Mouse (Mus musculus) stomach, embryonic 14.5 days (tissue): Measurements from ENCODE around the gene Sncg. TPM values are rescaled to one million over a fixed set of nuclear protein-coding genes. Genes with fewer than 3 reads are reported as not detected.
A peak's percentile ranks its signal among the peaks of the same experiment; 100 is the strongest.
"Not testable (repeated sequence)": the region's sequence is repeated elsewhere in the genome, so short reads cannot be mapped to it uniquely, and the experiment has no call there.

Experiments
- ATAC-seq: fragments of 200-750 bp; cut with Nextera tagmentation; 2 replicates; pipeline ENCODE4 v1.8.0; 2017; ENCODE audit warnings: low read depth, moderate TSS enrichment; ENCODE audit not compliant: insufficient number of reproducible peaks, insufficient read depth, low FRiP score
- H3K27ac ChIP-seq: fragments of 300-500 bp; sonication (generic); 2 replicates; pipeline ENCODE4 v1.5.1; 2014; ENCODE audit warnings: mild to moderate bottlenecking, low read length, moderate library complexity, mixed read lengths
- H3K27me3 ChIP-seq: fragments of 300-500 bp; sonication (generic); 2 replicates; pipeline ENCODE4 v1.6.1; 2014; ENCODE audit warnings: low read length, control low read depth, mixed read lengths; ENCODE audit not compliant: control insufficient read depth, insufficient read depth
- H3K36me3 ChIP-seq: fragments of 300-500 bp; sonication (generic); 2 replicates; pipeline ENCODE4 v1.6.1; 2014; ENCODE audit warnings: mild to moderate bottlenecking, control low read depth, low read length, moderate library complexity, mixed read lengths; ENCODE audit not compliant: control insufficient read depth, insufficient read depth
- H3K4me1 ChIP-seq: fragments of 300-500 bp; sonication (generic); 2 replicates; pipeline ENCODE4 v1.6.1; 2014; ENCODE audit warnings: low read length, control low read depth, mixed read lengths; ENCODE audit not compliant: control insufficient read depth, insufficient read depth
- H3K4me2 ChIP-seq: fragments of 300-500 bp; sonication (generic); replicated peaks from 2 replicates; pipeline ENCODE4 v1.6.1; 2014; ENCODE audit warnings: low read depth, low read length, control low read depth
- H3K4me3 ChIP-seq: fragments of 300-500 bp; sonication (generic); 2 replicates; pipeline ENCODE4 v1.5.1; 2014; ENCODE audit warnings: low read depth, low read length, control low read depth
- H3K9ac ChIP-seq: fragments of 300-500 bp; sonication (generic); replicated peaks from 2 replicates; pipeline ENCODE4 v1.6.1; 2014; ENCODE audit warnings: low read depth, mild to moderate bottlenecking, control low read depth, low read length, moderate library complexity, mixed read lengths
- H3K9me3 ChIP-seq: fragments of 300-500 bp; sonication (generic); 2 replicates; pipeline ENCODE4 v1.6.1; 2016; ENCODE audit warnings: low read depth, low read length, control low read depth; ENCODE audit not compliant: control insufficient read depth
- WGBS: fragments of 180-500 bp; shearing (Covaris S2); extraction: QIAGEN DNeasy Blood & Tissue Kit; methylation state at CpG from one replicate; pipeline ENCODE4 v1.1.7; 2014; 5-methylcytosine and 5-hydroxymethylcytosine counted together
- polyA plus RNA-seq: library from polyadenylated mRNA; unstranded; fragments of >200 nt; fragmentation: Nextera tagmentation; extraction: Ambion mirVana; gene quantifications from 2 replicates; pipeline ENCODE4 v1.2.1, GENCODE M21; 2014

Gene Sncg
- polyA plus RNA-seq, 1 experiment from 2014 or later, result 40.1 TPM

DNA sequence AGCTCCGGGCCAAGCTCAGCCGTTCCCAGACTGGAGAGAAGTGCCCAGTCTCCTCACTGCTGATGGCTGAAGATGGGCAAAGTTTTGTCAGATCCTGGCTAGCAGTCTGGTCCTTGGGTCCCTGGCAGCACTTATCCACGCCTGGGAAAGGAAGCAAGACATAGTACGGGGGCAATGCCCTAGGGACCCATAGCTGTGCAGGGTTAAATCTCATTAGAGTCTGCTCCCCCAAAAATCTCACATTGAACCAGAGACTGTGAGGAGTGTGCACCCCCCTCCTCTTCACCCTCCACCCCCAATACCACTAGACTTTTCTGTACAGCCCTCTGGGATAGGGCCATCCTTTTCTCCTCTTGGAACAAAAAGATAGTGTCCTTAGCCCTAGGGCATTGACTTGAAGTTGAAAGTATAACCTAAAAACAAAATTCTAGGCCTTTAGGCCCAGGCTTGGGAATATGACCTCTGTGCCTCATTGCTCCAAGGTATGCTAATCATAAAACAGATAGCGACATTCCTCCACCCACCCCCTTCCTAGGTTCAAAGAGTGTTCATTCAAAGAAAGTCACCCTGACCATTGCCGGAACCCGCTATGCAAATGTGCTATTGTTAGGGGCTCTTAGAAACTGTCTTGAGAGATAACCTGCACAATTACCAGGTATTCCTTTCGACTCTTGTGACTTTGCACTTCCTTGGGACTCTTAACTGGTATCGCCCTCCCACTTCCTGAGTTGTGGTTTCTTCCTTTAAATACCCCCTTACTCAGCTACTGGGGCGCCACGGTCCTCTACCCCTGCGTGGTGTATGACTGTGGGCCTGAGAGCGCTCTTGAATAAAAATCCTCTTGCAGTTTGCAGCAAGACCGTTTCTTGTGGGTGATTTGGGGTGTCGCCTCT, 10.1 kb downstream of the Sncg start:
- 85% methylated on average over 15 of the region's 15 CpGs for WGBS
- not testable (repeated sequence) for H3K9ac ChIP-seq, H3K27me3 ChIP-seq, H3K27ac ChIP-seq, H3K4me1 ChIP-seq, H3K36me3 ChIP-seq, ATAC-seq, H3K9me3 ChIP-seq
- H3K4me3 ChIP-seq, result peak overlapping the region; percentile 22; the same call in 1 of the 2 replicates
- peak overlapping the region; percentile 80 for H3K4me2 ChIP-seq

DNA sequence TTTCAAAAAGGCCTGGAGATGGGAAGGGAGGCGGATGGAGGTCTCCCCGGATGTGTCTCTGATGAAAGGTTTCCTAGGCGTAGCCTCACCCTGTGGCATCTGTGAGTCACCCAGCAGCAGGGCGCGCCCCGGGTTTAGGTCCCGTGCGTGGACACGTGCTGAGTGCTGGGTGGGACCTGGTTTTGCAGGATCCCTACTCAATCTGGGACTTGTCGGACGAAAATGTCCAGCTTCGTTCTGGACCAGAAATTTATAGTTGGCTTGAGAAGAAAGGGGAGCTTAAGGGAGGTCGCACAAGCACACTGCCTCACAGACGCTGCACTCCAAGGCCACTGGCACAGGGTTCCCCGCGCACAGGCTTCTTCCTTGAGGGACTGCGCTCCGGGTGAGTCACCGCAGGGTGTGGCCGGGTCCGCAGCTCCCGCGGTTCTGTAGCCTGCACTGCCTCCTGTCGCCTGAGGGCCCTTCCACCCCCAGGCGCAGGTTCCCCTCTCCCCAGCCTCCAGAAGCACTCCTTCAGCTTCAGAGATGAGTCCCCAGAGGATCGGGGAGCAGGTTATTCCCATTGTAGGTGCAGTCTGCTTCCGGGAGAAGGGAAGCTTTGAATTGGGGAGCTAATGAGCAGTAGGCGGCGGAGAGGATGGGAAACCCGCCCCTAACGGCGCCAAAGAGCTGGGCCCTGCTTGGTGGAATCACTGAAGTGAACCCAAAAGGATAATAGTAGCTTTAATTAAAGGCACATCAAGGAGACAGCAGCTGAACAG, 10.9 kb downstream of the Sncg start:
- H3K36me3 ChIP-seq, result no peaks in the 10 kb centered on the region

DNA sequence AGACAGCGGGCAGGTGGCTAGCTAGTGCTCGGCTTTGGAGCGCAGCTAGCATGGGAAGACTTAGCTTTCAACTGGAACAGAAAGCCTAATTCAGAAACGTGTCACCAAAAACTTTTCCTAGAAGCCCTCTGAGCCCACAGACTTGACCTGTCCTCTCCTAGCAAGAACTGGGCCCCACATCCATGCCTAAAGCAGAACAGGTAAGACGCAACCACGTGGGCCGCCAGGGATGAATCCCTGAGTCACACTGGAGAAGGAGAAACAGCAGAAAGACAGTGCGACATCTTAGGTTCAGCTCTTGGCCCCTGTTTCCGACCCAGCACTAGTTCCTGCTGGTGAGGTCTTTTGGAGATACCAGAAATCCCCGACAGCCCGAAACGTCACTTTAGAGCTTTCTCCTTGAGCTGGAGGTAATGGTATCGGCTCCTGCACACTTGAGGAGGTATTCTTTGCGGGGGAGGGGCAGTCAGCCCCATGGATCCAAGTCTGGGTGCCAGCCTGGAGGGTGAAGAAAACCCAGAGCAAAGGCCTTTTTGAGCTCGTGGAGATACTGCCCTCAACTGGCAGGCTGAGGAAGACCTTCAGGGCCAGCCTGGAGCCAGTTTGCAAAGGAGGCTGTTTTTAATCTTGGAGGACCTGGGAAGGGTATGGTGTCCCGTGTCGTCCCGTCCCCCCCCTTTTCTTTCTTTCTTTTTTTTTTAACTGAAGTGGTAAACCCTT, 11.7 kb downstream of the Sncg start:
- H3K4me2 ChIP-seq, result peak overlapping the region; percentile 80
- ATAC-seq, result peak; percentile 30; the same call in 1 of the 2 replicates
- H3K4me1 ChIP-seq, result no peaks in the 10 kb centered on the region
- 39% methylated on average over 18 of the region's 18 CpGs for WGBS
- peak overlapping the region; percentile 22 for H3K4me3 ChIP-seq
- H3K9me3 ChIP-seq, result no peaks in the 10 kb centered on the region
- H3K27ac ChIP-seq, result no peak overlapping the region
- H3K27me3 ChIP-seq, result no peaks in the 10 kb centered on the region
- no peak overlapping the region for H3K9ac ChIP-seq
- no peaks in the 10 kb centered on the region for H3K36me3 ChIP-seq

More for the DNA sequence above, 10.9 kb downstream of the Sncg start:
- 7% methylated on average over 32 of the region's 32 CpGs for WGBS
- 0 out of 2 replicates have a peak overlapping the region, but pooled peaks have one; percentile 25 for H3K9ac ChIP-seq
- ATAC-seq, result peak; percentile 84
- no peaks in the 10 kb centered on the region for H3K9me3 ChIP-seq
- H3K27ac ChIP-seq, result peak overlapping the region; percentile 45; the same call in 1 of the 2 replicates
- H3K4me2 ChIP-seq, result peak overlapping the region; percentile 80
- H3K4me1 ChIP-seq, result no peaks in the 10 kb centered on the region
- no peaks in the 10 kb centered on the region for H3K27me3 ChIP-seq
- peak overlapping the region; percentile 22 for H3K4me3 ChIP-seq

DNA sequence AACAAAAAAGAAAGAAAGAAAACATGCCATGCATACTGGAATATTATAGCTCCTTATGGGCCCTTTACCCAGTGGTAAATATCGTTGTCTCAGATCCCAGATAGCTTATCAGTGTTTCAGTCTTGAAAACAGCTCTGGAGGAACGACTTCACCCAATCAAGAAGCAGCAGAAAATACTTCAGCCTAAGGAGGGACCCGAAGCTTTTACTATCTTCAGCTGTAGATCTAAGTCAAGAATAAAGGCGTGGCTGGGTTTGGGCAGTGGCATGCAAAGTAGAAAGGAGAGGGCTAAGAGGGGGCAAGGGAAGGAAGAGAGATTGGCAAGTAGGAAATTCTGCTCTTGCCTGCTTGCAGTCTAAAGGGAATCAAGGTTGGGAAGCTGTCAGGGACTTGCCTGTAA, 12.5 kb downstream of the Sncg start:
- H3K27ac ChIP-seq, result no peak overlapping the region
- H3K4me1 ChIP-seq, result no peaks in the 10 kb centered on the region
- no peaks in the 10 kb centered on the region for H3K27me3 ChIP-seq
- WGBS, result 59% methylated on average over 4 of the region's 4 CpGs
- H3K36me3 ChIP-seq, result no peaks in the 10 kb centered on the region
- no peak overlapping the region for H3K4me2 ChIP-seq
- no peak overlapping the region for H3K9ac ChIP-seq
- no peaks in the 10 kb centered on the region for H3K9me3 ChIP-seq
- ATAC-seq, result no peak
- H3K4me3 ChIP-seq, result no peak overlapping the region

DNA sequence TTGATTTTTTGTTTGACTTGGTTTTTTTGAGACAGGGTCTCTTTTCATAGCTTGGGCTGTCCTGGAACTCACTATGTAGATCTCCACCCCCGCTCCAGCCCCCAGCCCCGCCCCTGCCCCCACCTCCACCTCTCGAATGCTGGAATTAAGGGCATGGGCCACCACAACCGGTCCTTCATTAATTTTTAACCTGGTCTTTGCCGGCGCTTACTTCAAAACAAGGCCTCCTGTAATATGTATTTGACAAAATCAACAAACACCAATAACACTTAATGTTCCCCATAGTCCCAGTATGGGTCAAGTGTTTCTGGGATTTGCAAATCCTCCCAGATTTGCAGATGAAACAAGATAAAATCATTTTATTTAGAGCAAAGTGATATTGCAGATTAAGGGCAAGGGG, 14.3 kb downstream of the Sncg start:
- Histone ChIP-seq H3K4me1 (no peaks in the 10 kb centered on the region), H3K36me3 (no peaks in the 10 kb centered on the region), H3K27ac (peak overlapping the region; percentile 27; the same call in 1 of the 2 replicates), H3K9me3 (no peaks in the 10 kb centered on the region), H3K4me2 (no peak overlapping the region), H3K27me3 (no peaks in the 10 kb centered on the region), H3K9ac (no peak overlapping the region), H3K4me3 (no peak overlapping the region)
- no peak for ATAC-seq
- WGBS, result 39% methylated on average over 6 of the region's 6 CpGs

DNA sequence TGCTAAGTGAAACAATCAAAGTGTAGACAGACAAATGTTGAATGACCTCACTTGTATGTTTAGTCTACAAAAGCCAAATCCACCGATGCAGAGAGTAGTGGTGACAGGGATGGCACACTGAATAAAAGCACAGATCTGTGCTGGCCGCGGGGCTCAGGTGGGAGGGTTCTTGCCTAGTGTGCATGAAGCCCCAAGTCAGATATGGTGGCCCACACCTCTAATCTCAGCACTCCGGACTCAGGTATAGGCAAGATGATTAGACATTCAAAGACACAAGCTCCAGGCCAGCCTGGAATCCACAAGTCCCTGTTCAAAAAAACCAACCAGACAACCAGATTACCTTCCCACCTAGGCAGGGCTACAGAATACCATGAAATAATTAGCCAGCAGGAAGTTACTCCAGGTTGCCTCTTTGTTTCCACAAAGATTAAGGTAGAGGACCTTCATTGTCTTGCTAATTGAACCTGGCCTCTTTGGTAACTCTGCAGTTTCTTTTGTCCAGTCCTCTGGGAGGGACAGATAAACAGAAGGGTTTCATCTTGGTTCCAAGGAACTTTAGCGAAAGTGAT, 14.8 kb downstream of the Sncg start:
- Histone ChIP-seq H3K36me3 (no peaks in the 10 kb centered on the region), H3K27me3 (no peaks in the 10 kb centered on the region), H3K9ac (no peak overlapping the region), H3K4me3 (no peak overlapping the region), H3K4me1 (no peaks in the 10 kb centered on the region), H3K9me3 (no peaks in the 10 kb centered on the region), H3K27ac (peak overlapping the region; percentile 27; the same call in 1 of the 2 replicates), H3K4me2 (no peak overlapping the region)
- 40% methylated on average over 5 of the region's 5 CpGs for WGBS
- ATAC-seq, result no peak

DNA sequence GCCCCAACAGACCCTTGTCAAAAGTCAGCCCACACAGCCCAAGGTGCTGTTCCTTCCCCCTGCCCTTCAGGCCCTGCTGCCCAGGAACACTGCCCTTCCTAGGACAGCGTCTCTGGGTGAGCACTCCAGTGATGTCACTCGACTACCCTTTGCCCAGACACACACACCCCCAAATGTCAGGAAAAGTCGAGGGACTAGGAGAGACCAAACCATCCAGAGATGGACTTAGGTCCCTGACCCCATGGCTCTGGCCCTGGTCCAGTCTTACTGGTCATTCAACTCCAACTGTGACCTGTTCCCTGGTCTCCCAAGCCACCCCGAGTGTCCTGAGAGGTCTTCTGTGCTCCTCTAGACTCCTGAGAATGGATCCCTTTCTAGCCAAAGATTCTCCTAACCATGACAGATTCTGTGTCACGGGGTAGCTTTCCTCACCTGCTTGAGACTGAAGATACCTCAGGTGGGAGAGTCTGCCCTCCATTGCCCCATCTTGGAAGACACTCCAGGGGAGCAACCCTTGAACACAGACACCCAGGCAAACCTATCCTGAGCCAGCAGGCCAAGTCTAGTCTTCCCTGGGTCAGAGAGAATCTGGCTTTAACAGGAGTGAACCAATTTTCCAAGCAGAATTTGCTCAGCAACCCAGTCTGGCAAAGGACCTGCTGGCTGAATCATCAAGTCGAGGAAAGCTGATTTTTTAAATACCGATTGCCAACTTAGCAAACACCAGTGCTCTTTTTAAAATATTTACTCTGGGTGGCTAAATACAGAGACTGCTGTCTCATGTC, 16.7 kb downstream of the Sncg start:
- no peaks in the 10 kb centered on the region for H3K27me3 ChIP-seq
- H3K9ac ChIP-seq, result no peak overlapping the region
- ATAC-seq, result no peak
- no peak overlapping the region for H3K27ac ChIP-seq
- H3K4me3 ChIP-seq, result no peak overlapping the region
- H3K4me1 ChIP-seq, result no peaks in the 10 kb centered on the region
- WGBS, result 65% methylated on average over 7 of the region's 7 CpGs
- H3K4me2 ChIP-seq, result no peak overlapping the region
- no peaks in the 10 kb centered on the region for H3K9me3 ChIP-seq
- no peaks in the 10 kb centered on the region for H3K36me3 ChIP-seq
